Mouse (Mus musculus) hindbrain, postnatal 0 days (tissue): ENCODE data around the gene Gm21970. TPM values are rescaled to one million over a fixed set of nuclear protein-coding genes. Genes with fewer than 3 reads are reported as not detected.

Source experiments
- ATAC-seq: fragments of 200-750 bp; cut with Nextera tagmentation; 2 replicates; pipeline ENCODE4 v1.8.0; 2017; ENCODE audit warnings: mild to moderate bottlenecking, moderate TSS enrichment, moderate library complexity
- DNase-seq: peaks from one replicate; pipeline ENCODE4 v3.0.0-alpha.2; 2015; ENCODE audit warnings: low spot score
- H3K27ac ChIP-seq: fragments of 300-500 bp; sonication (generic); 2 replicates; pipeline ENCODE4 v1.5.1; 2014; ENCODE audit warnings: mild to moderate bottlenecking
- H3K27me3 ChIP-seq: fragments of 300-500 bp; sonication (generic); 2 replicates; pipeline ENCODE4 v1.6.1; 2014; ENCODE audit warnings: low read length, mixed read lengths; ENCODE audit not compliant: insufficient read depth
- H3K36me3 ChIP-seq: fragments of 300-500 bp; sonication (generic); 2 replicates; pipeline ENCODE4 v1.6.1; 2014; ENCODE audit warnings: low read length, mixed read lengths; ENCODE audit not compliant: insufficient read depth
- H3K4me1 ChIP-seq: fragments of 300-500 bp; sonication (generic); 2 replicates; pipeline ENCODE4 v1.6.1; 2014; ENCODE audit warnings: antibody characterized with exemption, low read length, mixed read lengths; ENCODE audit not compliant: insufficient read depth
- H3K4me2 ChIP-seq: fragments of 300-500 bp; sonication (generic); 2 replicates; pipeline ENCODE4 v1.6.1; 2014; ENCODE audit warnings: low read depth, mild to moderate bottlenecking, low read length, moderate library complexity, mixed read lengths
- H3K4me3 ChIP-seq: fragments of 300-500 bp; sonication (generic); 2 replicates; pipeline ENCODE4 v1.5.1; 2014; ENCODE audit warnings: low read length
- H3K9ac ChIP-seq: fragments of 300-500 bp; sonication (generic); replicated peaks from 2 replicates; pipeline ENCODE4 v1.6.1; 2014; ENCODE audit warnings: mild to moderate bottlenecking, low read length, moderate library complexity, mixed read lengths
- H3K9me3 ChIP-seq: fragments of 300-500 bp; sonication (generic); 2 replicates; pipeline ENCODE4 v1.6.1; 2016; ENCODE audit warnings: low read length, mixed read lengths
- CTCF ChIP-seq: IDR thresholded peaks from 2 replicates; pipeline ENCODE4 v1.5.1; 2016; ENCODE audit warnings: antibody characterized with exemption, control low read depth, low read depth
- WGBS: fragments of 180-500 bp; shearing (Covaris S2); extraction: QIAGEN DNeasy Blood & Tissue Kit; methylation state at CpG from one replicate; pipeline ENCODE4 v1.1.7; 2014; 5-methylcytosine and 5-hydroxymethylcytosine counted together
- polyA plus RNA-seq: library from polyadenylated mRNA; unstranded; fragments of >200 nt; fragmentation: Nextera tagmentation; extraction: Ambion mirVana; gene quantifications from 2 replicates; pipeline ENCODE4 v1.2.1, GENCODE M21; 2015
- total RNA-seq: library from RNA; depleted of rRNA; stranded (reverse); fragments of >200 nt; gene quantifications from 2 replicates; pipeline ENCODE4 v1.2.3, GENCODE M21; 2014; rRNA removed

Gm21970 gene
- total and polyA plus RNA-seq, 2 experiments from 2014 or later: not detected

GRCm38 (mm10) chr16:91466566-91466965 lies 75.0 kb downstream of the Gm21970 start:
- 35% methylated on average over 6 of the region's 6 CpGs for WGBS
- ATAC-seq: peak; percentile 37; the same call in 1 of the 2 replicates
- H3K27me3 ChIP-seq: no peaks in the 10 kb centered on the region
- no peak for TF ChIP-seq CTCF
- no peak overlapping the region for H3K4me3 ChIP-seq
- H3K27ac ChIP-seq: no peak overlapping the region
- H3K36me3 ChIP-seq: no peaks in the 10 kb centered on the region; the same call in 1 of the 2 replicates
- peak; percentile 50 for DNase-seq
- H3K4me1 ChIP-seq: peaks cover 17% of the 10 kb centered on the region; the same call in 1 of the 2 replicates
- peak overlapping the region; percentile 62; the same call in 1 of the 2 replicates for H3K4me2 ChIP-seq
- H3K9me3 ChIP-seq: no peaks in the 10 kb centered on the region
- no peak overlapping the region for H3K9ac ChIP-seq

Other genes starting within 250 kb of the Gm21970 start
- 58.7 and 66.3 TPM in 2 replicates for gene Olig2, start 166.3 kb upstream of the Gm21970 start, total RNA-seq
- 16.0 and 17.3 TPM in 2 replicates for gene Olig2, start 166.3 kb upstream of the Gm21970 start, polyA plus RNA-seq
- 240 and 249 TPM in 2 replicates for gene Olig1, start 121.9 kb upstream of the Gm21970 start, total RNA-seq
- gene Olig1, start 121.9 kb upstream of the Gm21970 start, polyA plus RNA-seq: 199 and 227 TPM in 2 replicates
- gene Ifnar2, start 18.9 kb upstream of the Gm21970 start, total RNA-seq: 18.3 and 20.9 TPM in 2 replicates
- gene Ifnar2, start 18.9 kb upstream of the Gm21970 start, polyA plus RNA-seq: 49.9 and 51.7 TPM in 2 replicates
- gene Il10rb, start 14.4 kb downstream of the Gm21970 start, total RNA-seq: 4.2 and 7.1 TPM in 2 replicates
- 14.6 and 14.8 TPM in 2 replicates for gene Il10rb, start 14.4 kb downstream of the Gm21970 start, polyA plus RNA-seq
- 53.1 and 60.5 TPM in 2 replicates for gene Ifnar1, start 93.5 kb downstream of the Gm21970 start, total RNA-seq
- 33.6 and 34.1 TPM in 2 replicates for gene Ifnar1, start 93.5 kb downstream of the Gm21970 start, polyA plus RNA-seq
- gene Ifngr2, start 155.4 kb downstream of the Gm21970 start, total RNA-seq: 53.1 and 68.4 TPM in 2 replicates
- 131 and 140 TPM in 2 replicates for gene Ifngr2, start 155.4 kb downstream of the Gm21970 start, polyA plus RNA-seq
- 79.6 and 93.3 TPM in 2 replicates for gene Tmem50b, start 206.1 kb downstream of the Gm21970 start, total RNA-seq
- gene Tmem50b, start 206.1 kb downstream of the Gm21970 start, polyA plus RNA-seq: 107 and 114 TPM in 2 replicates
- gene Dnajc28, start 227.3 kb downstream of the Gm21970 start, total RNA-seq: 1.7 and 5.3 TPM in 2 replicates
- gene Dnajc28, start 227.3 kb downstream of the Gm21970 start, polyA plus RNA-seq: 2.9 and 3.8 TPM in 2 replicates